Mouse (Mus musculus) embryonic facial prominence, embryonic 14.5 days (tissue): Measurements from ENCODE around the gene Olfr1369-ps1. TPM values are rescaled to one million over a fixed set of nuclear protein-coding genes. Genes with fewer than 3 reads are reported as not detected.
"Not testable (repeated sequence)": the region's sequence is repeated elsewhere in the genome, so short reads cannot be mapped to it uniquely, and the experiment has no call there.

Experiments used
- ATAC-seq: fragments of 200-750 bp; cut with Nextera tagmentation; 2 replicates; pipeline ENCODE4 v1.8.0; 2017; ENCODE audit warnings: low read depth, moderate number of reproducible peaks, moderate TSS enrichment
- DNase-seq: peaks from one replicate; pipeline ENCODE4 v3.0.0-alpha.2; 2015; ENCODE audit warnings: low spot score
- H3K27ac ChIP-seq: fragments of 300-500 bp; sonication (generic); replicated peaks from 2 replicates; pipeline ENCODE4 v1.5.1; 2014; ENCODE audit warnings: low read depth, mild to moderate bottlenecking, low read length, moderate library complexity
- H3K27me3 ChIP-seq: fragments of 300-500 bp; sonication (generic); replicated peaks from 2 replicates; pipeline ENCODE4 v1.6.1; 2014; ENCODE audit warnings: low read length; ENCODE audit not compliant: control insufficient read depth, insufficient read depth
- H3K36me3 ChIP-seq: fragments of 300-500 bp; sonication (generic); 2 replicates; pipeline ENCODE4 v1.6.1; 2014; ENCODE audit warnings: low read length, mixed read lengths; ENCODE audit not compliant: control insufficient read depth, insufficient read depth
- H3K4me1 ChIP-seq: fragments of 300-500 bp; sonication (generic); 2 replicates; pipeline ENCODE4 v1.6.1; 2014; ENCODE audit warnings: antibody characterized with exemption, low read length; ENCODE audit not compliant: control insufficient read depth, insufficient read depth
- H3K4me2 ChIP-seq: fragments of 300-500 bp; sonication (generic); 2 replicates; pipeline ENCODE4 v1.6.1; 2014; ENCODE audit warnings: low read depth, mild to moderate bottlenecking, low read length, moderate library complexity, mixed read lengths
- H3K4me3 ChIP-seq: fragments of 300-500 bp; sonication (generic); 2 replicates; pipeline ENCODE4 v1.5.1; 2014; ENCODE audit warnings: low read depth, mild to moderate bottlenecking, low read length
- H3K9ac ChIP-seq: fragments of 300-500 bp; sonication (generic); 2 replicates; pipeline ENCODE4 v1.6.1; 2014; ENCODE audit warnings: low read depth, mild to moderate bottlenecking, low read length, moderate library complexity, mixed read lengths
- H3K9me3 ChIP-seq: fragments of 300-500 bp; sonication (generic); 2 replicates; pipeline ENCODE4 v1.6.1; 2016; ENCODE audit warnings: low read length; ENCODE audit not compliant: control insufficient read depth
- WGBS: fragments of 180-500 bp; shearing (Covaris S2); extraction: QIAGEN DNeasy Blood & Tissue Kit; methylation state at CpG from one replicate; pipeline ENCODE4 v1.1.7; 2014; 5-methylcytosine and 5-hydroxymethylcytosine counted together
- polyA plus RNA-seq: library from polyadenylated mRNA; unstranded; fragments of >200 nt; fragmentation: Nextera tagmentation; extraction: Ambion mirVana; gene quantifications from 2 replicates; pipeline ENCODE4 v1.2.1, GENCODE M21; 2014

Olfr1369-ps1 gene
- 0.15 TPM in 1 of 2 replicates, not detected in the other for polyA plus RNA-seq

- H3K4me2 ChIP-seq, H3K27ac ChIP-seq, H3K9ac ChIP-seq, H3K9me3 ChIP-seq, ATAC-seq, H3K4me3 ChIP-seq, DNase-seq, H3K4me1 ChIP-seq, H3K36me3 ChIP-seq, H3K27me3 ChIP-seq: not testable (repeated sequence)
- WGBS = 81% methylated on average over 3 of the region's 3 CpGs
These were observed at the start of gene Olfr1369-ps1 for GRCm38 (mm10) chr13:21111183-21111582. Gene Olfr1369-ps1, plus strand, starts transcription at chr13:21111483.

GRCm38 (mm10) chr13:21066021-21066420 is 45.3 kb upstream of the Olfr1369-ps1 start:
- no peak for ATAC-seq
- WGBS = 80% methylated on average over 2 of the region's 2 CpGs

GRCm38 (mm10) chr13:21074847-21075246 is 36.4 kb upstream of the Olfr1369-ps1 start, which contains the start of gene Olfr1370:
Gene Olfr1370, minus strand, starts transcription at chr13:21074947.
- H3K36me3 ChIP-seq = no peaks in the 10 kb centered on the region

More at GRCm38 (mm10) chr13:21066021-21066420, 45.3 kb upstream of the Olfr1369-ps1 start:
- H3K4me3 ChIP-seq = no peak overlapping the region
- H3K9me3 ChIP-seq = no peaks in the 10 kb centered on the region
- H3K27ac ChIP-seq = no peak overlapping the region
- H3K27me3 ChIP-seq = no peaks in the 10 kb centered on the region
- H3K4me1 ChIP-seq = no peaks in the 10 kb centered on the region
- no peak overlapping the region for H3K4me2 ChIP-seq
- no peaks in the 10 kb centered on the region for H3K36me3 ChIP-seq
- no peak overlapping the region for H3K9ac ChIP-seq
- no peak for DNase-seq

GRCm38 (mm10) chr13:21082686-21083085 is 28.6 kb upstream of the Olfr1369-ps1 start:
- no peaks in the 10 kb centered on the region for H3K36me3 ChIP-seq
- DNase-seq (no peak), ATAC-seq (no peak)
- H3K27ac ChIP-seq = no peak overlapping the region
- H3K4me2 ChIP-seq = no peak overlapping the region
- no peak overlapping the region for H3K4me3 ChIP-seq
- H3K4me1 ChIP-seq = no peaks in the 10 kb centered on the region
- no peaks in the 10 kb centered on the region for H3K27me3 ChIP-seq
- no peaks in the 10 kb centered on the region for H3K9me3 ChIP-seq
- no peak overlapping the region for H3K9ac ChIP-seq
- WGBS = 72% methylated on average over 2 of the region's 2 CpGs

More at GRCm38 (mm10) chr13:21074847-21075246, 36.4 kb upstream of the Olfr1369-ps1 start, which contains the start of gene Olfr1370:
- H3K27me3 ChIP-seq = no peaks in the 10 kb centered on the region
- WGBS = 73% methylated on average over 3 of the region's 3 CpGs
- H3K27ac ChIP-seq = no peak within 1 kb of the TSS
- DNase-seq = no peak
- H3K9me3 ChIP-seq = no peaks in the 10 kb centered on the region
- no peak for ATAC-seq
- H3K4me3 ChIP-seq = no peak within 1 kb of the TSS
- no peak within 1 kb of the TSS for H3K9ac ChIP-seq
- H3K4me2 ChIP-seq = no peak within 1 kb of the TSS
- H3K4me1 ChIP-seq = no peaks in the 10 kb centered on the region

GRCm38 (mm10) chr13:21109759-21110158 is 1.5 kb upstream of the Olfr1369-ps1 start:
- 94% methylated on average over 3 of the region's 3 CpGs for WGBS
- no peak overlapping the region for H3K27ac ChIP-seq
- no peak for ATAC-seq

GRCm38 (mm10) chr13:21110441-21110840 is 842 bp upstream of the Olfr1369-ps1 start:
- ATAC-seq = no peak
- Histone ChIP-seq H3K9me3 (no peaks in the 10 kb centered on the region), H3K4me2 (no peak overlapping the region), H3K4me1 (no peaks in the 10 kb centered on the region), H3K27me3 (no peaks in the 10 kb centered on the region), H3K27ac (no peak overlapping the region), H3K4me3 (no peak overlapping the region), H3K36me3 (no peaks in the 10 kb centered on the region), H3K9ac (no peak overlapping the region)
- no peak for DNase-seq
- WGBS = 90% methylated on average over 6 of the region's 6 CpGs

More at GRCm38 (mm10) chr13:21109759-21110158, 1.5 kb upstream of the Olfr1369-ps1 start:
- no peak overlapping the region for H3K4me3 ChIP-seq
- no peak for DNase-seq
- H3K9ac ChIP-seq = no peak overlapping the region
- no peaks in the 10 kb centered on the region for H3K36me3 ChIP-seq
- H3K27me3 ChIP-seq = no peaks in the 10 kb centered on the region
- no peak overlapping the region for H3K4me2 ChIP-seq
- H3K4me1 ChIP-seq = no peaks in the 10 kb centered on the region
- H3K9me3 ChIP-seq = no peaks in the 10 kb centered on the region

GRCm38 (mm10) chr13:21114121-21114520 is 2.8 kb downstream of the Olfr1369-ps1 start:
- H3K9ac ChIP-seq = no peak overlapping the region
- H3K4me3 ChIP-seq = no peak overlapping the region
- 85% methylated on average over 4 of the region's 4 CpGs for WGBS
- no peak overlapping the region for H3K4me2 ChIP-seq
- ATAC-seq (no peak), DNase-seq (no peak)
- H3K27ac ChIP-seq = no peak overlapping the region
- H3K27me3 ChIP-seq = no peaks in the 10 kb centered on the region
- no peaks in the 10 kb centered on the region for H3K36me3 ChIP-seq
- H3K9me3 ChIP-seq = no peaks in the 10 kb centered on the region
- no peaks in the 10 kb centered on the region for H3K4me1 ChIP-seq

GRCm38 (mm10) chr13:21129339-21129738 is 18.1 kb downstream of the Olfr1369-ps1 start, which contains the start of gene Olfr263:
Gene Olfr263, plus strand, starts transcription at chr13:21129639.
- not testable (repeated sequence) for H3K9me3 ChIP-seq, H3K4me2 ChIP-seq, H3K36me3 ChIP-seq, H3K4me3 ChIP-seq, H3K27me3 ChIP-seq, H3K4me1 ChIP-seq, H3K9ac ChIP-seq, H3K27ac ChIP-seq, DNase-seq, ATAC-seq
- WGBS = 77% methylated on average over 3 of the region's 3 CpGs

GRCm38 (mm10) chr13:21142421-21142820 is 31.1 kb downstream of the Olfr1369-ps1 start:
- Histone ChIP-seq H3K4me2 (no peak overlapping the region), H3K27me3 (no peaks in the 10 kb centered on the region), H3K4me3 (no peak overlapping the region), H3K9me3 (no peaks in the 10 kb centered on the region), H3K9ac (no peak overlapping the region), H3K36me3 (no peaks in the 10 kb centered on the region), H3K27ac (no peak overlapping the region), H3K4me1 (no peaks in the 10 kb centered on the region)
- DNase-seq (no peak), ATAC-seq (no peak)
- WGBS = 40% methylated on average over 8 of the region's 8 CpGs
